Mouse (Mus musculus): ENCODE measurements around the gene Ccdc126. TPM values are rescaled to one million over a fixed set of nuclear protein-coding genes. Genes with fewer than 3 reads are reported as not detected.

The Ccdc126 gene
- polyA plus RNA-seq (2014; fragmentation: Nextera tagmentation; extraction: Ambion mirVana): 10.1 and 11.0 TPM in 2 replicates

GRCm38 (mm10) chr6:49318966-49319594 is at the start of gene Ccdc126:
Ccdc126 (plus strand) TSS chr6:49319274.
- Histone ChIP-seq H3K4me2 (ENCODE audit: low read length) (peak within 1 kb of the TSS; percentile 62), H3K4me1 (ENCODE audit: control insufficient read depth, insufficient read depth, low read length) (peaks cover 4% of the 10 kb centered on the region; the same call in 1 of the 2 replicates), H3K9me3 (ENCODE audit: control insufficient read depth, low read length) (no peaks in the 10 kb centered on the region), H3K27me3 (ENCODE audit: control insufficient read depth, insufficient read depth, low read length) (no peaks in the 10 kb centered on the region), H3K36me3 (ENCODE audit: control insufficient read depth, insufficient read depth, low read length) (no peaks in the 10 kb centered on the region), H3K27ac (replicated peaks; ENCODE audit: low read depth, low read length) (peak within 1 kb of the TSS; percentile 88), H3K9ac (replicated peaks; ENCODE audit: low read length) (peak within 1 kb of the TSS; percentile 83), H3K4me3 (replicated peaks; ENCODE audit: low read depth, low read length) (peak within 1 kb of the TSS; percentile 66)
- DNase-seq (peak; percentile 99), ATAC-seq (ENCODE audit: low FRiP score, low TSS enrichment) (peak; percentile 100)
- WGBS: under 1% methylated on average over 47 of the region's 47 CpGs

- 36% methylated on average over 11 of the region's 11 CpGs for WGBS
- H3K36me3 ChIP-seq (ENCODE audit: control insufficient read depth, insufficient read depth, low read length): no peaks in the 10 kb centered on the region
- H3K27me3 ChIP-seq (ENCODE audit: control insufficient read depth, insufficient read depth, low read length): no peaks in the 10 kb centered on the region; the same call in 1 of the 2 replicates
- no peaks in the 10 kb centered on the region for H3K9me3 ChIP-seq (ENCODE audit: control insufficient read depth, low read length)
- peak; percentile 31 for DNase-seq
- H3K9ac ChIP-seq (replicated peaks; ENCODE audit: low read length): no peak overlapping the region
- H3K4me3 ChIP-seq (replicated peaks; ENCODE audit: low read depth, low read length): no peak overlapping the region
- H3K4me1 ChIP-seq (ENCODE audit: control insufficient read depth, insufficient read depth, low read length): 0 out of 2 replicates have a peak, but pooled peaks cover 4% of the 10 kb centered on the region
- no peak for ATAC-seq (ENCODE audit: low FRiP score, low TSS enrichment)
- H3K27ac ChIP-seq (replicated peaks; ENCODE audit: low read depth, low read length): no peak overlapping the region
- no peak overlapping the region for H3K4me2 ChIP-seq (ENCODE audit: low read length)
These were observed 49.2 kb upstream of the Ccdc126 start for GRCm38 (mm10) chr6:49269923-49270322.

GRCm38 (mm10) chr6:49271815-49272214 is 47.3 kb upstream of the Ccdc126 start:
- WGBS: 85% methylated on average over 6 of the region's 6 CpGs
- H3K4me3 ChIP-seq (replicated peaks; ENCODE audit: low read depth, low read length): no peak overlapping the region
- H3K27me3 ChIP-seq (ENCODE audit: control insufficient read depth, insufficient read depth, low read length): no peaks in the 10 kb centered on the region; the same call in 1 of the 2 replicates
- no peak overlapping the region for H3K4me2 ChIP-seq (ENCODE audit: low read length)
- no peak overlapping the region for H3K9ac ChIP-seq (replicated peaks; ENCODE audit: low read length)
- H3K9me3 ChIP-seq (ENCODE audit: control insufficient read depth, low read length): no peaks in the 10 kb centered on the region
- DNase-seq: no peak
- 0 out of 2 replicates have a peak, but pooled peaks cover 4% of the 10 kb centered on the region for H3K4me1 ChIP-seq (ENCODE audit: control insufficient read depth, insufficient read depth, low read length)
- no peak overlapping the region for H3K27ac ChIP-seq (replicated peaks; ENCODE audit: low read depth, low read length)
- no peaks in the 10 kb centered on the region for H3K36me3 ChIP-seq (ENCODE audit: control insufficient read depth, insufficient read depth, low read length)
- no peak for ATAC-seq (ENCODE audit: low FRiP score, low TSS enrichment)

GRCm38 (mm10) chr6:49272863-49273262 is 46.2 kb upstream of the Ccdc126 start:
- 94% methylated on average over 2 of the region's 2 CpGs for WGBS
- DNase-seq (no peak), ATAC-seq (ENCODE audit: low FRiP score, low TSS enrichment) (no peak)

GRCm38 (mm10) chr6:49273934-49274333 is 45.1 kb upstream of the Ccdc126 start:
- Histone ChIP-seq H3K4me2 (ENCODE audit: low read length) (no peak overlapping the region), H3K9ac (replicated peaks; ENCODE audit: low read length) (no peak overlapping the region; the same call in 1 of the 2 replicates), H3K9me3 (ENCODE audit: control insufficient read depth, low read length) (no peaks in the 10 kb centered on the region), H3K27me3 (ENCODE audit: control insufficient read depth, insufficient read depth, low read length) (no peaks in the 10 kb centered on the region; the same call in 1 of the 2 replicates), H3K4me1 (ENCODE audit: control insufficient read depth, insufficient read depth, low read length) (0 out of 2 replicates have a peak, but pooled peaks cover 4% of the 10 kb centered on the region), H3K36me3 (ENCODE audit: control insufficient read depth, insufficient read depth, low read length) (no peaks in the 10 kb centered on the region), H3K4me3 (replicated peaks; ENCODE audit: low read depth, low read length) (no peak overlapping the region), H3K27ac (replicated peaks; ENCODE audit: low read depth, low read length) (no peak overlapping the region)
- WGBS: 10% methylated on average over 4 of the region's 4 CpGs
- DNase-seq (no peak), ATAC-seq (ENCODE audit: low FRiP score, low TSS enrichment) (no peak)

More at GRCm38 (mm10) chr6:49272863-49273262, 46.2 kb upstream of the Ccdc126 start:
- no peaks in the 10 kb centered on the region for H3K9me3 ChIP-seq (ENCODE audit: control insufficient read depth, low read length)
- H3K4me3 ChIP-seq (replicated peaks; ENCODE audit: low read depth, low read length): no peak overlapping the region
- no peak overlapping the region for H3K9ac ChIP-seq (replicated peaks; ENCODE audit: low read length)
- H3K27ac ChIP-seq (replicated peaks; ENCODE audit: low read depth, low read length): no peak overlapping the region
- H3K27me3 ChIP-seq (ENCODE audit: control insufficient read depth, insufficient read depth, low read length): no peaks in the 10 kb centered on the region; the same call in 1 of the 2 replicates
- H3K36me3 ChIP-seq (ENCODE audit: control insufficient read depth, insufficient read depth, low read length): no peaks in the 10 kb centered on the region
- 0 out of 2 replicates have a peak, but pooled peaks cover 4% of the 10 kb centered on the region for H3K4me1 ChIP-seq (ENCODE audit: control insufficient read depth, insufficient read depth, low read length)
- H3K4me2 ChIP-seq (ENCODE audit: low read length): no peak overlapping the region

GRCm38 (mm10) chr6:49274416-49275091 is 44.5 kb upstream of the Ccdc126 start:
- Histone ChIP-seq H3K9ac (replicated peaks; ENCODE audit: low read length) (no peak overlapping the region), H3K4me1 (ENCODE audit: control insufficient read depth, insufficient read depth, low read length) (0 out of 2 replicates have a peak, but pooled peaks cover 4% of the 10 kb centered on the region), H3K4me3 (replicated peaks; ENCODE audit: low read depth, low read length) (no peak overlapping the region), H3K36me3 (ENCODE audit: control insufficient read depth, insufficient read depth, low read length) (no peaks in the 10 kb centered on the region), H3K27ac (replicated peaks; ENCODE audit: low read depth, low read length) (no peak overlapping the region), H3K4me2 (ENCODE audit: low read length) (no peak overlapping the region), H3K9me3 (ENCODE audit: control insufficient read depth, low read length) (no peaks in the 10 kb centered on the region), H3K27me3 (ENCODE audit: control insufficient read depth, insufficient read depth, low read length) (no peaks in the 10 kb centered on the region; the same call in 1 of the 2 replicates)
- DNase-seq (no peak), ATAC-seq (ENCODE audit: low FRiP score, low TSS enrichment) (no peak)
- WGBS: 39% methylated on average over 9 of the region's 9 CpGs

GRCm38 (mm10) chr6:49275296-49275695 is 43.8 kb upstream of the Ccdc126 start:
- no peak overlapping the region for H3K9ac ChIP-seq (replicated peaks; ENCODE audit: low read length)
- 0 out of 2 replicates have a peak, but pooled peaks cover 4% of the 10 kb centered on the region for H3K4me1 ChIP-seq (ENCODE audit: control insufficient read depth, insufficient read depth, low read length)
- no peak overlapping the region for H3K4me3 ChIP-seq (replicated peaks; ENCODE audit: low read depth, low read length)
- WGBS: 94% methylated on average over 7 of the region's 7 CpGs
- no peaks in the 10 kb centered on the region for H3K36me3 ChIP-seq (ENCODE audit: control insufficient read depth, insufficient read depth, low read length)
- ATAC-seq (ENCODE audit: low FRiP score, low TSS enrichment): no peak
- no peaks in the 10 kb centered on the region; the same call in 1 of the 2 replicates for H3K27me3 ChIP-seq (ENCODE audit: control insufficient read depth, insufficient read depth, low read length)
- H3K4me2 ChIP-seq (ENCODE audit: low read length): no peak overlapping the region
- no peak overlapping the region for H3K27ac ChIP-seq (replicated peaks; ENCODE audit: low read depth, low read length)
- H3K9me3 ChIP-seq (ENCODE audit: control insufficient read depth, low read length): no peaks in the 10 kb centered on the region
- DNase-seq: no peak

GRCm38 (mm10) chr6:49280942-49281341 is 38.1 kb upstream of the Ccdc126 start:
- no peaks in the 10 kb centered on the region for H3K27me3 ChIP-seq (ENCODE audit: control insufficient read depth, insufficient read depth, low read length)
- WGBS: 41% methylated on average over 1 of the region's 1 CpGs
- H3K27ac ChIP-seq (replicated peaks; ENCODE audit: low read depth, low read length): no peak overlapping the region
- H3K9ac ChIP-seq (replicated peaks; ENCODE audit: low read length): no peak overlapping the region
- H3K4me3 ChIP-seq (replicated peaks; ENCODE audit: low read depth, low read length): no peak overlapping the region
- H3K4me2 ChIP-seq (ENCODE audit: low read length): no peak overlapping the region
- H3K36me3 ChIP-seq (ENCODE audit: control insufficient read depth, insufficient read depth, low read length): no peaks in the 10 kb centered on the region
- no peaks in the 10 kb centered on the region for H3K4me1 ChIP-seq (ENCODE audit: control insufficient read depth, insufficient read depth, low read length)
- DNase-seq (no peak), ATAC-seq (ENCODE audit: low FRiP score, low TSS enrichment) (no peak)
- H3K9me3 ChIP-seq (ENCODE audit: control insufficient read depth, low read length): no peaks in the 10 kb centered on the region

Measured in midbrain, embryonic 14.5 days (tissue).